Mouse (Mus musculus) embryonic fibroblast, embryonic 13.5 days (primary cell): ENCODE data around the gene Rybp.

Experiments used
- CTCF ChIP-seq: IDR thresholded peaks from 2 replicates; pipeline ENCODE4 v1.5.1; 2011; ENCODE audit warnings: mild to moderate bottlenecking, control low read depth, low read length, moderate library complexity, borderline replicate concordance; ENCODE audit not compliant: insufficient read depth
- POLR2A ChIP-seq: IDR thresholded peaks from 2 replicates; pipeline ENCODE4 v1.6.1; 2011; ENCODE audit warnings: low read depth, mild to moderate bottlenecking, control low read depth, low read length, moderate library complexity

- TF ChIP-seq CTCF = no peak
- no peak for TF ChIP-seq POLR2A
Measured at GRCm38 (mm10) chr6:100292411-100292810, 5.1 kb upstream of the Rybp start.
